Mouse (Mus musculus): ENCODE measurements around the gene Ggps1.
"Not testable (repeated sequence)": the region's sequence is repeated elsewhere in the genome, so short reads cannot be mapped to it uniquely, and the experiment has no call there.

Ggps1 gene

GRCm38 (mm10) chr13:14035875-14036630 lies 27.2 kb downstream of the Ggps1 start:
- DNase-seq (ENCODE audit: low read depth): no peak

- DNase-seq (ENCODE audit: low read depth): not testable (repeated sequence)
Observed at GRCm38 (mm10) chr13:14035352-14035751, 27.9 kb downstream of the Ggps1 start.

DNA sequence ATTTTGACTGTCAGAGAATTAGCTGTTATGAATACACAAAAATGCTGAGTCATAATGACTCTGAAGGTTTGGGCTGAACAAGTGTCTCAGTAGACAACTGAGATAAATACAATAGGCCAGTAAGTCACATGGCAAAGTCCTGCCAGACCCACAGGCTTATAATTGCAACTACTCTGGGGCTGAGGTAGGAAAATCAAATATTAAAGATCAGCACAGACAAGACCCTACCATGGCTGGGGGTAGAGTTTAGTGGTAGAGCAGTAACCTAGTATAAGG lies 29.3 kb downstream of the Ggps1 start:
- DNase-seq (ENCODE audit: low read depth): peak; percentile 73

- DNase-seq (ENCODE audit: low read depth): peak; percentile 73
Observed at GRCm38 (mm10) chr13:14033309-14034072, 29.8 kb downstream of the Ggps1 start.

DNA sequence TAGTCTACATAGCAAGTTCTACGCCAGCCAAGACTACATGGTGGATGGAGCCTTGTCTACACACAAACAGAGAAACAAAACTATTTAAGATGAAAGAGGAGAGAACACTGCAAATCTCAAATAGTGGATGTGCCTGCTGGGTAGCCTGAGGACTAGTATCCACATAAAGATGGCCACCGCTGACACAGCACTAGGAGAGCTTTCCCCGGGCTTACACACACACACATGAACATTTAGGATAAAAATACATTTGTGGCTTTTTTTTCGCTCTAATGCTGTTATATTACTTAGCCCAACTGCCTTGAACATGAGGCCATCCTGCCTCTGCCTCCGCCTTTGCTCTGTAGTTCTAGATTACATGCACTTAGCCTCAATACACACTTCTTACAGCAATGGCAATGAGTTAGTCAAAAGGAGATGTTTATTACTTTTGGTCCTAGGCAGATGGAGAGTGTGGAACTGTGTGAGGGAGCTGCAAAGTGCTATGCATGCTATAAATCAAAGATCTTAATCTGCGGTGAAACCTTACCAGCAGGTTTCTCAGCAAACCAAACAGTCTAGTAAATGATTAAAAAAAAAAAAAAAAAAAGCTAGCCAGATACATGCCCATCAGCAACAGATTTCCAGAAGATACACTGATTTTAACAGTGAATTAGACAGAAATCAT lies 37.0 kb downstream of the Ggps1 start:
- DNase-seq (ENCODE audit: low read depth): no peak

DNA sequence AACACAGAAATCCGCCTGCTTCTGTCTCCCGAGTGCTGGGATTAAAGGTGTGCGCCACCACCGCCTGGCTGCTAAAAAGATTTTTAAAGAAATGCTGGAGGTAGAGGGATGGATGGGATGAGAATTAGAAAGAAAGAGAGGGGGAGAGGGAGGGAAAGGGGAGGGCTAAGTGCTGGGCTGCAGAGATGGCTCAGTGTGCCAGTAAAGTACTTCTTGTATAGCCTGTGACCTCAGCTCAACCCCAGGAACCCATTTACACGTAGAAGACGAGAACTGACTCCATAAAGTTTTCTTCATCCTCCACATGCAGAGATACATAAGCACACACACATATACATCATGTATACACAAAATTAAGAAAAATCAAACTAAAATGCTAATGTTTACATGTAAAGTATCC lies 37.7 kb downstream of the Ggps1 start:
- DNase-seq (ENCODE audit: low read depth): no peak

GRCm38 (mm10) chr13:14021417-14021816 lies 41.9 kb downstream of the Ggps1 start:
- DNase-seq (ENCODE audit: low read depth): not testable (repeated sequence)

DNA sequence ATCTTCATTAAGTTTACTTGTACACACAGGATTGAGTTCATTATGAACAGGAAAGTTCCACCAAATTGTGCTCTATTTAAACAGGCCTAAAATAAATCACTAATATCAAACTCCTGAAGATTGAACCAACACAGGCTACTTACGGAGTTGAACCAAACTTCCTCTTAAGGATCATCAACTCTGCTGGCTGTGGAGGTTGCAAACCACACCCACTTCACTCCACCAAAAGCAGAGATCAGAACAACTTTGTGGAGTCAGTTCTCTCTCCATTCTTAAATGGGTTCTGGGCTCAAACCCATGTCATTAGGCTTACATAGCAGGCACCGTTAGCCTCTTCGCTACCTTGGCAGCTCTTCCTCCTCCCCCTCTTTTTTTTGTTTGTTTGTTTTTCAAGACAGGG lies 44.4 kb downstream of the Ggps1 start:
- no peak for DNase-seq (ENCODE audit: low read depth)

- no peak for DNase-seq (ENCODE audit: low read depth)
Observed at GRCm38 (mm10) chr13:14018283-14018682, 45.0 kb downstream of the Ggps1 start.

DNA sequence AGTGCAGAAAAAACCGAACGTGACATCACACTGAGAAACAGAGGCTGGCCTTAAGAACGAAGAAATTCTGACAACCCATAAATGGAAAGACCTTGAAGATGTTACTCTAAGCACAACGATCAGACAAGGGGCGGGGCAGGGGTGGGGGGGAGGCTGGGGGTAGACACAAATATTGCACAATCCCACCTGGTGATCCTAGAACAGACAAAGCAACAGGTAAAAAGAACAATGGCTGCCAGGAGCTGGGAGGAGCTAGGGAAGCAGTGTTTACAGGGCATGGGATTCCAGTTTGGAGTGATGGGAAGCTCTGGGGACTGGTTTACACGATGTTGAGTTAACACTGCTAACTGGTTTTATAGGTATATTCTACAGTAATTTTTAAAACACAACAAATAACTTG lies 47.7 kb downstream of the Ggps1 start:
- no peak for DNase-seq (ENCODE audit: low read depth)

- DNase-seq (ENCODE audit: low read depth): no peak
Observed at GRCm38 (mm10) chr13:14014540-14014939, 48.7 kb downstream of the Ggps1 start.

DNA sequence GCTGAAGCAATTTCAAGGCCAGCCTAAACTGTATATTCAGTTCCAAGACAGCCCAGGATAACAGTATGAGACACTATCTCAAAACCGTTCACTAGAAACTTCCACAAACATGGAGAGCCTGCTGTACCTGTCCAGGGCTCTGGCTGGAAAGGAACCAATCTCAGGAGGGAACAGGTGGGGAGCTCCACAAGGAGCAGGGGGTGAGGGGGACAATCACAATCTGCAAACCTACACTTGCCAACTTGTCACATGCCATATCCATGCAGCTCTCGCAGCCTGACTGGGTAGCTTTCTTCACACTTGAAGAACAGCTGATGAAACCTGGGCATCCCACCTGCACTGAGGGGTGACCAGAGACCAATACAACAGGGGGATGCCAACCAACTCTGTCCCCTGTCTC lies 49.3 kb downstream of the Ggps1 start:
- no peak for DNase-seq (ENCODE audit: low read depth)

- DNase-seq (ENCODE audit: low read depth): no peak
Observed at GRCm38 (mm10) chr13:14011454-14011995, 51.8 kb downstream of the Ggps1 start.

GRCm38 (mm10) chr13:14006056-14006455 lies 57.2 kb downstream of the Ggps1 start:
- DNase-seq (ENCODE audit: low read depth): no peak

GRCm38 (mm10) chr13:14004999-14005398 lies 58.3 kb downstream of the Ggps1 start:
- DNase-seq (ENCODE audit: low read depth): no peak

GRCm38 (mm10) chr13:14004086-14004485 lies 59.2 kb downstream of the Ggps1 start:
- DNase-seq (ENCODE audit: low read depth): no peak

- DNase-seq (ENCODE audit: low read depth): no peak
Observed at GRCm38 (mm10) chr13:14002706-14003105, 60.6 kb downstream of the Ggps1 start.

Measured in c-Kit-positive CD71-positive TER-119-negative erythroid progenitor cells, embryonic 14.5 days (primary cell).